In the genomic region with DNA sequence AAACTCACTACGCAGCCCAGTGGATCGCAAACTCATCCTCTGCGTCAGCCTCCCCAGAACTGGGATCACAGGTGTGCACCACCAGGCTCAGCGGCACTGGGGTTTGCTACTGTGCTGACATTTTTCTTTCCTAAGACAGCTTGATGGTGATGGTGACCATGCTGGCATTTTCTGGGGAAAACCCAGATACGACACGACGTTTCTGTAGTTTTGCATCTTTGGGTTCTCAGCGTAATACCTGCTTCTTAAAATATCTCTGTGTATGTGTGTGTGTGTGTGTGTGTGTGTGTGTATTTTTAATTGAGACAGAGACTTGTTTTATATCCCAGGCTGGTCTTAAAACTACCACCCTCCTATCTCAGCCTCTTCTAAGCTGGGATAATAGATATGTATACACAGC, we compare ENCODE assay signal across 14 mouse cellular contexts. TPM values are rescaled to one million over a fixed set of nuclear protein-coding genes. Genes with fewer than 3 reads are reported as not detected.
A peak's percentile ranks its signal among the peaks of the same experiment; 100 is the strongest.
DNase-seq lines count a peak whose midpoint lies in the region; ATAC-seq lines count a peak whose summit lies in the region.
"Had no signal": no experiment of that assay in that cellular context is flagged by ENCODE, and none has a peak within 500 bp of the region (broad histone marks: within the 10 kb centered on the region; RNA-seq: fewer than 3 reads in every experiment).

No protein-coding gene starts in this region.

- H3K4me1 ChIP-seq in embryonic facial prominence, embryonic 11.5 days (ENCODE audit: control insufficient read depth, insufficient read depth, low read length): no peaks in the 10 kb centered on the region
- peaks cover 6% of the 10 kb centered on the region for H3K4me1 ChIP-seq in embryonic facial prominence, embryonic 10.5 days
- H3K4me1 ChIP-seq in hindbrain, embryonic 16.5 days (ENCODE audit: control insufficient read depth, insufficient read depth, low read depth, low read length): no peaks in the 10 kb centered on the region
- H3K4me1 ChIP-seq in hindbrain, embryonic 13.5 days (replicated peaks): no peaks in the 10 kb centered on the region
- H3K4me1 ChIP-seq in midbrain, embryonic 15.5 days: no peaks in the 10 kb centered on the region
- H3K4me1 ChIP-seq in midbrain, embryonic 10.5 days: peaks cover 5% of the 10 kb centered on the region; the same call in 1 of the 2 replicates
- H3K4me1 ChIP-seq in stomach, embryonic 15.5 days: 0 out of 2 replicates have a peak, but pooled peaks cover 2% of the 10 kb centered on the region
- H3K4me1 ChIP-seq: megakaryocyte, embryonic 14.5 days; neural tube, embryonic 13.5 days had no signal

- H3K9me3 ChIP-seq in embryonic facial prominence, embryonic 11.5 days (replicated peaks; ENCODE audit: control insufficient read depth, low read length): no peaks in the 10 kb centered on the region
- no peaks in the 10 kb centered on the region for H3K9me3 ChIP-seq in embryonic facial prominence, embryonic 10.5 days
- H3K9me3 ChIP-seq in hindbrain, embryonic 16.5 days (ENCODE audit: control insufficient read depth, low read length): no peaks in the 10 kb centered on the region
- H3K9me3 ChIP-seq in hindbrain, embryonic 13.5 days: no peaks in the 10 kb centered on the region
- no peaks in the 10 kb centered on the region for H3K9me3 ChIP-seq in midbrain, embryonic 15.5 days
- no peaks in the 10 kb centered on the region for H3K9me3 ChIP-seq in midbrain, embryonic 10.5 days (replicated peaks)
- no peaks in the 10 kb centered on the region for H3K9me3 ChIP-seq in stomach, embryonic 15.5 days
- H3K9me3 ChIP-seq: megakaryocyte, embryonic 14.5 days; neural tube, embryonic 13.5 days had no signal

- H3K9ac ChIP-seq in embryonic facial prominence, embryonic 11.5 days (replicated peaks; ENCODE audit: low read length): no peak overlapping the region
- H3K9ac ChIP-seq in hindbrain, embryonic 16.5 days (ENCODE audit: low read depth, low read length): no peak overlapping the region
- H3K9ac ChIP-seq in hindbrain, embryonic 13.5 days: no peak overlapping the region
- no peak overlapping the region for H3K9ac ChIP-seq in midbrain, embryonic 15.5 days
- no peak overlapping the region for H3K9ac ChIP-seq in stomach, embryonic 15.5 days
- H3K9ac ChIP-seq: forebrain, postnatal 0 days had no signal

- no peak overlapping the region; the same call in 1 of the 2 replicates for H3K4me3 ChIP-seq in embryonic facial prominence, embryonic 11.5 days (ENCODE audit: low read depth, low read length)
- H3K4me3 ChIP-seq in embryonic facial prominence, embryonic 10.5 days: no peak overlapping the region; the same call in 1 of the 2 replicates
- H3K4me3 ChIP-seq in hindbrain, embryonic 16.5 days (ENCODE audit: low read length): no peak overlapping the region
- no peak overlapping the region for H3K4me3 ChIP-seq in hindbrain, embryonic 13.5 days
- H3K4me3 ChIP-seq in midbrain, embryonic 15.5 days: no peak overlapping the region
- no peak overlapping the region for H3K4me3 ChIP-seq in midbrain, embryonic 10.5 days
- no peak overlapping the region for H3K4me3 ChIP-seq in stomach, embryonic 15.5 days (replicated peaks)
- H3K4me3 ChIP-seq: neural tube, embryonic 13.5 days had no signal

- no peak overlapping the region for H3K27ac ChIP-seq in embryonic facial prominence, embryonic 11.5 days (replicated peaks; ENCODE audit: low read depth, low read length)
- H3K27ac ChIP-seq in embryonic facial prominence, embryonic 10.5 days (replicated peaks): no peak overlapping the region
- no peak overlapping the region for H3K27ac ChIP-seq in hindbrain, embryonic 16.5 days (ENCODE audit: low read depth, low read length)
- no peak overlapping the region for H3K27ac ChIP-seq in hindbrain, embryonic 13.5 days
- H3K27ac ChIP-seq in midbrain, embryonic 15.5 days: no peak overlapping the region
- no peak overlapping the region for H3K27ac ChIP-seq in midbrain, embryonic 10.5 days (replicated peaks)
- H3K27ac ChIP-seq in stomach, embryonic 15.5 days: peak overlapping the region; percentile 31; the same call in 1 of the 2 replicates
- H3K27ac ChIP-seq: neural tube, embryonic 13.5 days had no signal

- ATAC-seq in embryonic facial prominence, embryonic 11.5 days (replicated peaks; ENCODE audit: insufficient number of reproducible peaks, low FRiP score, low TSS enrichment, low read depth): no peak
- ATAC-seq in hindbrain, embryonic 16.5 days: no peak
- ATAC-seq in hindbrain, embryonic 13.5 days (ENCODE audit: low FRiP score): no peak
- ATAC-seq in midbrain, embryonic 15.5 days (replicated peaks): no peak
- no peak for ATAC-seq in stomach, embryonic 15.5 days (ENCODE audit: insufficient read depth, low FRiP score, low read depth)
- ATAC-seq: activated CD4-positive, CD25-positive, alpha-beta regulatory T cell, adult 4 months; forebrain, postnatal 0 days had no signal

- H3K27me3 ChIP-seq in embryonic facial prominence, embryonic 11.5 days (ENCODE audit: control insufficient read depth, insufficient read depth, low read length): no peaks in the 10 kb centered on the region
- peaks cover 4% of the 10 kb centered on the region; the same call in 1 of the 2 replicates for H3K27me3 ChIP-seq in embryonic facial prominence, embryonic 10.5 days (replicated peaks; ENCODE audit: low read depth, poor library complexity, severe bottlenecking)
- no peaks in the 10 kb centered on the region for H3K27me3 ChIP-seq in hindbrain, embryonic 16.5 days (replicated peaks; ENCODE audit: control insufficient read depth, insufficient read depth, low read length)
- H3K27me3 ChIP-seq in hindbrain, embryonic 13.5 days: 0 out of 2 replicates have a peak, but pooled peaks cover 6% of the 10 kb centered on the region
- H3K27me3 ChIP-seq in midbrain, embryonic 15.5 days (replicated peaks): no peaks in the 10 kb centered on the region
- no peaks in the 10 kb centered on the region for H3K27me3 ChIP-seq in midbrain, embryonic 10.5 days (ENCODE audit: low read depth, poor library complexity, severe bottlenecking)
- no peaks in the 10 kb centered on the region for H3K27me3 ChIP-seq in stomach, embryonic 15.5 days (replicated peaks)

- H3K4me2 ChIP-seq in embryonic facial prominence, embryonic 11.5 days (ENCODE audit: low read depth, low read length): peak overlapping the region; percentile 23; the same call in 1 of the 2 replicates
- H3K4me2 ChIP-seq in hindbrain, embryonic 16.5 days (ENCODE audit: low read length): peak overlapping the region; percentile 29; the same call in 1 of the 2 replicates
- no peak overlapping the region for H3K4me2 ChIP-seq in hindbrain, embryonic 13.5 days
- 0 out of 2 replicates have a peak overlapping the region, but pooled peaks have one; percentile 13 for H3K4me2 ChIP-seq in midbrain, embryonic 15.5 days
- peak overlapping the region; percentile 41 for H3K4me2 ChIP-seq in stomach, embryonic 15.5 days
- H3K4me2 ChIP-seq: neural tube, embryonic 13.5 days had no signal

- DNase-seq in embryonic facial prominence, embryonic 11.5 days (ENCODE audit: low spot score): no peak
- no peak for DNase-seq in embryonic facial prominence, embryonic 10.5 days (ENCODE audit: low spot score)
- DNase-seq in midbrain, embryonic 10.5 days (ENCODE audit: low spot score): no peak
- no peak for DNase-seq in embryo, embryonic 11 days
- DNase-seq: cerebellum, adult 8-10 months; forebrain, postnatal 0 days; thymus, postnatal 25 days had no signal

- 81% methylated on average over 8 of the region's 8 CpGs for WGBS in embryonic facial prominence, embryonic 11.5 days
- WGBS in embryonic facial prominence, embryonic 10.5 days: 81% methylated on average over 8 of the region's 8 CpGs
- 80% methylated on average over 8 of the region's 8 CpGs for WGBS in hindbrain, embryonic 16.5 days
- 88% methylated on average over 8 of the region's 8 CpGs for WGBS in hindbrain, embryonic 13.5 days
- whole genome bisulfite sequencing in midbrain, embryonic 15.5 days: 89% methylated on average over 8 of the region's 8 CpGs
- WGBS in midbrain, embryonic 10.5 days: 78% methylated on average over 8 of the region's 8 CpGs
- 71% methylated on average over 8 of the region's 8 CpGs for WGBS in stomach, embryonic 15.5 days

- no peaks in the 10 kb centered on the region for H3K36me3 ChIP-seq in embryonic facial prominence, embryonic 11.5 days (replicated peaks; ENCODE audit: control insufficient read depth, insufficient read depth, low read depth, low read length)
- H3K36me3 ChIP-seq in embryonic facial prominence, embryonic 10.5 days (replicated peaks): no peaks in the 10 kb centered on the region
- no peaks in the 10 kb centered on the region for H3K36me3 ChIP-seq in hindbrain, embryonic 16.5 days (ENCODE audit: control insufficient read depth, insufficient read depth, low read length)
- H3K36me3 ChIP-seq in hindbrain, embryonic 13.5 days: no peaks in the 10 kb centered on the region
- H3K36me3 ChIP-seq in midbrain, embryonic 15.5 days (replicated peaks): no peaks in the 10 kb centered on the region
- no peaks in the 10 kb centered on the region for H3K36me3 ChIP-seq in midbrain, embryonic 10.5 days
- no peaks in the 10 kb centered on the region for H3K36me3 ChIP-seq in stomach, embryonic 15.5 days
- H3K36me3 ChIP-seq: neural tube, embryonic 13.5 days had no signal

RNA-seq across cellular contexts. Expression of gene Fa2h, which starts 26.3 kb away (rescaled TPM):
- not detected in 2 replicates for polyA plus RNA-seq in embryonic facial prominence, embryonic 11.5 days (2014; fragmentation: Nextera tagmentation; extraction: Ambion mirVana)
- 0.09 TPM in 1 of 2 replicates, not detected in the other for polyA plus RNA-seq in embryonic facial prominence, embryonic 10.5 days (2016; fragmentation: Nextera tagmentation; extraction: Ambion mirVana)
- polyA plus RNA-seq in hindbrain, embryonic 16.5 days (2015; fragmentation: Nextera tagmentation; extraction: Ambion mirVana): 0.85 and 1.5 TPM in 2 replicates
- polyA plus RNA-seq in hindbrain, embryonic 13.5 days (2015; fragmentation: Nextera tagmentation; extraction: Ambion mirVana): 0.19 and 0.22 TPM in 2 replicates
- polyA plus RNA-seq in midbrain, embryonic 15.5 days (2015; fragmentation: Nextera tagmentation; extraction: Ambion mirVana): 0.10 and 0.11 TPM in 2 replicates
- polyA plus RNA-seq in midbrain, embryonic 10.5 days (2016; fragmentation: Nextera tagmentation; extraction: Ambion mirVana): 0.07 TPM in 1 of 2 replicates, not detected in the other
- polyA plus RNA-seq in stomach, embryonic 15.5 days (2015; fragmentation: Nextera tagmentation; extraction: Ambion mirVana): 4.3 TPM in 2 replicates

RNA-seq across cellular contexts. Expression of gene Mlkl, which starts 29.4 kb away (rescaled TPM):
- polyA plus RNA-seq in embryonic facial prominence, embryonic 11.5 days (2014; fragmentation: Nextera tagmentation; extraction: Ambion mirVana): 0.14 and 0.82 TPM in 2 replicates
- polyA plus RNA-seq in embryonic facial prominence, embryonic 10.5 days (2016; fragmentation: Nextera tagmentation; extraction: Ambion mirVana): 0.21 and 0.60 TPM in 2 replicates
- 0.35 and 0.50 TPM in 2 replicates for polyA plus RNA-seq in hindbrain, embryonic 16.5 days (2015; fragmentation: Nextera tagmentation; extraction: Ambion mirVana)
- polyA plus RNA-seq in hindbrain, embryonic 13.5 days (2015; fragmentation: Nextera tagmentation; extraction: Ambion mirVana): 0.22 and 0.78 TPM in 2 replicates
- 0.37 and 0.57 TPM in 2 replicates for polyA plus RNA-seq in midbrain, embryonic 15.5 days (2015; fragmentation: Nextera tagmentation; extraction: Ambion mirVana)
- polyA plus RNA-seq in midbrain, embryonic 10.5 days (2016; fragmentation: Nextera tagmentation; extraction: Ambion mirVana): 0.25 TPM in 2 replicates
- polyA plus RNA-seq in stomach, embryonic 15.5 days (2015; fragmentation: Nextera tagmentation; extraction: Ambion mirVana): 2.4 TPM in 2 replicates
